Comparison of ENCODE assay signal across 9 mouse cellular contexts in genomic region chr1:127827325-127827724, GRCm38 (mm10). TPM values are rescaled to one million over a fixed set of nuclear protein-coding genes. Genes with fewer than 3 reads are reported as not detected.
DNase-seq lines count a peak whose midpoint lies in the region; ATAC-seq and TF ChIP-seq lines count a peak whose summit lies in the region.
"Had no signal": no experiment of that assay in that cellular context is flagged by ENCODE, and none has a peak within 500 bp of the region (broad histone marks: within the 10 kb centered on the region; RNA-seq: fewer than 3 reads in every experiment).

No protein-coding gene starts in this region.

- no peak for TF ChIP-seq POLR2A in lung, adult 2 months (IDR thresholded peaks at IDR 0.05; ENCODE audit: borderline replicate concordance, extremely low read depth, low read depth, low read length)
- TF ChIP-seq POLR2A in brain, embryonic 14.5 days (IDR thresholded peaks at IDR 0.05; ENCODE audit: borderline replicate concordance, extremely low read depth, insufficient read depth, insufficient read length, poor library complexity, severe bottlenecking), result no peak

- no peaks in the 10 kb centered on the region for H3K27me3 ChIP-seq in forebrain, embryonic 16.5 days (replicated peaks; ENCODE audit: control insufficient read depth, insufficient read depth, low read length)
- no peaks in the 10 kb centered on the region for H3K27me3 ChIP-seq in forebrain, embryonic 12.5 days
- no peaks in the 10 kb centered on the region for H3K27me3 ChIP-seq in lung, embryonic 14.5 days (ENCODE audit: insufficient read depth, low read length)
- H3K27me3 ChIP-seq: limb, embryonic 13.5 days had no signal

- WGBS in forebrain, embryonic 16.5 days, result 20% methylated on average over 2 of the region's 2 CpGs
- WGBS in forebrain, embryonic 12.5 days, result 18% methylated on average over 2 of the region's 2 CpGs
- 9% methylated on average over 2 of the region's 2 CpGs for WGBS in lung, embryonic 14.5 days
- 8% methylated on average over 2 of the region's 2 CpGs for WGBS in lung, adult 2 months

- H3K27ac ChIP-seq in forebrain, embryonic 16.5 days (ENCODE audit: low read length), result no peak overlapping the region
- no peak overlapping the region for H3K27ac ChIP-seq in forebrain, embryonic 12.5 days
- H3K27ac ChIP-seq in lung, embryonic 14.5 days (ENCODE audit: low read depth), result no peak overlapping the region
- H3K27ac ChIP-seq: limb, embryonic 13.5 days had no signal

- H3K4me1 ChIP-seq in forebrain, embryonic 16.5 days (replicated peaks; ENCODE audit: control insufficient read depth, insufficient read depth, low read length), result no peaks in the 10 kb centered on the region
- H3K4me1 ChIP-seq in forebrain, embryonic 12.5 days, result no peaks in the 10 kb centered on the region
- H3K4me1 ChIP-seq in lung, embryonic 14.5 days (ENCODE audit: insufficient read depth), result no peaks in the 10 kb centered on the region
- no peaks in the 10 kb centered on the region for H3K4me1 ChIP-seq in lung, adult 2 months (ENCODE audit: control insufficient read depth, insufficient read depth, low read length)
- H3K4me1 ChIP-seq: limb, embryonic 13.5 days had no signal

- H3K4me2 ChIP-seq in forebrain, embryonic 16.5 days (ENCODE audit: low read length), result no peak overlapping the region
- no peak overlapping the region for H3K4me2 ChIP-seq in forebrain, embryonic 12.5 days
- H3K4me2 ChIP-seq in lung, embryonic 14.5 days, result no peak overlapping the region
- H3K4me2 ChIP-seq: limb, embryonic 13.5 days had no signal

- no peak overlapping the region for H3K9ac ChIP-seq in forebrain, embryonic 16.5 days (replicated peaks; ENCODE audit: low read depth, low read length)
- no peak overlapping the region for H3K9ac ChIP-seq in forebrain, embryonic 12.5 days
- H3K9ac ChIP-seq in lung, embryonic 14.5 days, result no peak overlapping the region
- H3K9ac ChIP-seq: limb, embryonic 13.5 days had no signal

- TF ChIP-seq CTCF in lung, embryonic 14.5 days (IDR thresholded peaks at IDR 0.05; ENCODE audit: low read depth), result peak; percentile 71
- TF ChIP-seq CTCF in lung, adult 2 months (IDR thresholded peaks at IDR 0.05; ENCODE audit: insufficient read depth, low read length), result no peak; the same call in 1 of the 2 replicates
- TF ChIP-seq CTCF in brain, embryonic 14.5 days (IDR thresholded peaks at IDR 0.05; ENCODE audit: borderline replicate concordance, extremely low read depth, insufficient read depth, insufficient read length), result no peak

- H3K9me3 ChIP-seq in forebrain, embryonic 16.5 days (ENCODE audit: control insufficient read depth, low read length), result no peaks in the 10 kb centered on the region
- H3K9me3 ChIP-seq in forebrain, embryonic 12.5 days, result no peaks in the 10 kb centered on the region
- H3K9me3 ChIP-seq in lung, embryonic 14.5 days (ENCODE audit: low read depth, low read length), result no peaks in the 10 kb centered on the region
- H3K9me3 ChIP-seq: limb, embryonic 13.5 days had no signal

- peak; percentile 92 for DNase-seq in lung, embryonic 14.5 days
- DNase-seq in lung, adult 2 months, result no peak
- DNase-seq in brain, embryonic 14.5 days (ENCODE audit: low read depth), result peak; percentile 80
- DNase-seq in induced T-regulatory cell, adult 2 months (ENCODE audit: low read depth), result peak; percentile 84
- peak; percentile 79 for DNase-seq in retina, embryonic 14.5 days (ENCODE audit: low spot score)
- no peak for DNase-seq in urinary bladder, postnatal 10 days (ENCODE audit: low spot score)

- ATAC-seq in forebrain, embryonic 16.5 days, result peak; percentile 38; the same call in 1 of the 2 replicates
- no peak for ATAC-seq in forebrain, embryonic 12.5 days (ENCODE audit: low FRiP score)
- ATAC-seq in lung, embryonic 14.5 days (ENCODE audit: insufficient read depth), result 0 out of 2 replicates have a peak, but pooled peaks have one; percentile 54

- H3K36me3 ChIP-seq in forebrain, embryonic 16.5 days (ENCODE audit: control insufficient read depth, insufficient read depth), result no peaks in the 10 kb centered on the region
- H3K36me3 ChIP-seq in forebrain, embryonic 12.5 days (replicated peaks), result no peaks in the 10 kb centered on the region
- H3K36me3 ChIP-seq in lung, embryonic 14.5 days (ENCODE audit: insufficient read depth), result no peaks in the 10 kb centered on the region
- H3K36me3 ChIP-seq: limb, embryonic 13.5 days had no signal

- no peak overlapping the region for H3K4me3 ChIP-seq in forebrain, embryonic 16.5 days (replicated peaks; ENCODE audit: low read length)
- H3K4me3 ChIP-seq in forebrain, embryonic 12.5 days (replicated peaks), result no peak overlapping the region
- no peak overlapping the region for H3K4me3 ChIP-seq in lung, embryonic 14.5 days (ENCODE audit: low read depth, low read length)
- no peak overlapping the region for H3K4me3 ChIP-seq in lung, adult 2 months (replicated peaks; ENCODE audit: extremely low read depth, low read depth, low read length)
- H3K4me3 ChIP-seq: limb, embryonic 13.5 days had no signal

RNA-seq across cellular contexts. Expression of gene Map3k19, which starts 27.5 kb away (rescaled TPM):
- 0.20 and 0.42 TPM in 2 replicates for polyA plus RNA-seq in forebrain, embryonic 16.5 days (2015; fragmentation: Nextera tagmentation; extraction: Ambion mirVana)
- polyA plus RNA-seq in forebrain, embryonic 12.5 days (2016; fragmentation: Nextera tagmentation; extraction: Ambion mirVana), result 0.17 and 0.27 TPM in 2 replicates
- 0.05 and 0.11 TPM in 2 replicates for polyA plus RNA-seq in lung, embryonic 14.5 days (2014; fragmentation: Nextera tagmentation; extraction: Ambion mirVana)
- 1.7 and 2.7 TPM in 2 replicates for polyA plus RNA-seq in lung, adult 2 months (2012; rRNA removed)
- polyA plus RNA-seq in brain, embryonic 14.5 days (2012; rRNA removed), result 0.33 and 0.75 TPM in 2 replicates
- polyA plus RNA-seq: limb, embryonic 13.5 days had no signal

RNA-seq across cellular contexts. Expression of gene Rab3gap1, which starts 41.2 kb away (rescaled TPM):
- 18.6 and 21.2 TPM in 2 replicates for polyA plus RNA-seq in forebrain, embryonic 16.5 days (2015; fragmentation: Nextera tagmentation; extraction: Ambion mirVana)
- 19.1 and 19.7 TPM in 2 replicates for polyA plus RNA-seq in forebrain, embryonic 12.5 days (2016; fragmentation: Nextera tagmentation; extraction: Ambion mirVana)
- polyA plus RNA-seq in lung, embryonic 14.5 days (2014; fragmentation: Nextera tagmentation; extraction: Ambion mirVana), result 24.4 and 24.5 TPM in 2 replicates
- 20.4 and 22.2 TPM in 2 replicates for polyA plus RNA-seq in lung, adult 2 months (2012; rRNA removed)
- polyA plus RNA-seq in brain, embryonic 14.5 days (2012; rRNA removed), result 15.5 and 20.5 TPM in 2 replicates

RNA-seq across cellular contexts. Expression of gene Ccnt2, which starts 53.4 kb away (rescaled TPM):
- polyA plus RNA-seq in forebrain, embryonic 16.5 days (2015; fragmentation: Nextera tagmentation; extraction: Ambion mirVana), result 99.9 and 127 TPM in 2 replicates
- 115 and 119 TPM in 2 replicates for polyA plus RNA-seq in forebrain, embryonic 12.5 days (2016; fragmentation: Nextera tagmentation; extraction: Ambion mirVana)
- polyA plus RNA-seq in lung, embryonic 14.5 days (2014; fragmentation: Nextera tagmentation; extraction: Ambion mirVana), result 81.4 and 82.5 TPM in 2 replicates
- 21.4 and 27.6 TPM in 2 replicates for polyA plus RNA-seq in lung, adult 2 months (2012; rRNA removed)
- 65.7 and 68.7 TPM in 2 replicates for polyA plus RNA-seq in brain, embryonic 14.5 days (2012; rRNA removed)

Comparison
In these comparisons a context has a peak if more than half of its experiments do, and no peak if none do; other contexts are left out.
1. DNase-seq: peak in lung, embryonic 14.5 days (single experiment), brain, embryonic 14.5 days (single experiment), induced T-regulatory cell, adult 2 months (single experiment) and retina, embryonic 14.5 days (single experiment); none in lung, adult 2 months (single experiment) and urinary bladder, postnatal 10 days (single experiment).